Mouse (Mus musculus) midbrain, embryonic 14.5 days (tissue): ENCODE measurements around the gene Kcnj9. TPM values are rescaled to one million over a fixed set of nuclear protein-coding genes. Genes with fewer than 3 reads are reported as not detected.
A peak's percentile ranks its signal among the peaks of the same experiment; 100 is the strongest.

ENCODE experiments used
- ATAC-seq: fragments of 200-750 bp; cut with Nextera tagmentation; 2 replicates; pipeline ENCODE4 v1.8.0; 2017; ENCODE audit warnings: moderate number of reproducible peaks, moderate library complexity; ENCODE audit not compliant: low FRiP score, low TSS enrichment
- DNase-seq: peaks from one replicate; pipeline ENCODE4 v3.0.0-alpha.2; 2015
- H3K27ac ChIP-seq: fragments of 300-500 bp; sonication (generic); replicated peaks from 2 replicates; pipeline ENCODE4 v1.5.1; 2014; ENCODE audit warnings: mild to moderate bottlenecking, low read depth, low read length, moderate library complexity
- H3K27me3 ChIP-seq: fragments of 300-500 bp; sonication (generic); 2 replicates; pipeline ENCODE4 v1.6.1; 2014; ENCODE audit warnings: low read length, control low read depth, mixed read lengths; ENCODE audit not compliant: control insufficient read depth, insufficient read depth
- H3K36me3 ChIP-seq: fragments of 300-500 bp; sonication (generic); 2 replicates; pipeline ENCODE4 v1.6.1; 2014; ENCODE audit warnings: low read length, control low read depth; ENCODE audit not compliant: control insufficient read depth, insufficient read depth
- H3K4me1 ChIP-seq: fragments of 300-500 bp; sonication (generic); 2 replicates; pipeline ENCODE4 v1.6.1; 2014; ENCODE audit warnings: mild to moderate bottlenecking, antibody characterized with exemption, low read length, control low read depth; ENCODE audit not compliant: control insufficient read depth, insufficient read depth
- H3K4me2 ChIP-seq: fragments of 300-500 bp; sonication (generic); 2 replicates; pipeline ENCODE4 v1.6.1; 2014; ENCODE audit warnings: mild to moderate bottlenecking, low read length, moderate library complexity
- H3K4me3 ChIP-seq: fragments of 300-500 bp; sonication (generic); replicated peaks from 2 replicates; pipeline ENCODE4 v1.5.1; 2014; ENCODE audit warnings: low read depth, low read length
- H3K9ac ChIP-seq: fragments of 300-500 bp; sonication (generic); replicated peaks from 2 replicates; pipeline ENCODE4 v1.6.1; 2014; ENCODE audit warnings: mild to moderate bottlenecking, low read length, moderate library complexity
- H3K9me3 ChIP-seq: fragments of 300-500 bp; sonication (generic); 2 replicates; pipeline ENCODE4 v1.6.1; 2016; ENCODE audit warnings: low read length, control low read depth, mixed read lengths; ENCODE audit not compliant: control insufficient read depth
- WGBS: fragments of 180-500 bp; shearing (Covaris S2); extraction: QIAGEN DNeasy Blood & Tissue Kit; methylation state at CpG from one replicate; pipeline ENCODE4 v1.1.7; 2014; 5-methylcytosine and 5-hydroxymethylcytosine counted together
- polyA plus RNA-seq: library from polyadenylated mRNA; unstranded; fragments of >200 nt; fragmentation: Nextera tagmentation; extraction: Ambion mirVana; gene quantifications from 2 replicates; pipeline ENCODE4 v1.2.1, GENCODE M21; 2014

Gene Kcnj9
- polyA plus RNA-seq, 1 experiment from 2014 or later = 3.0 TPM

DNA sequence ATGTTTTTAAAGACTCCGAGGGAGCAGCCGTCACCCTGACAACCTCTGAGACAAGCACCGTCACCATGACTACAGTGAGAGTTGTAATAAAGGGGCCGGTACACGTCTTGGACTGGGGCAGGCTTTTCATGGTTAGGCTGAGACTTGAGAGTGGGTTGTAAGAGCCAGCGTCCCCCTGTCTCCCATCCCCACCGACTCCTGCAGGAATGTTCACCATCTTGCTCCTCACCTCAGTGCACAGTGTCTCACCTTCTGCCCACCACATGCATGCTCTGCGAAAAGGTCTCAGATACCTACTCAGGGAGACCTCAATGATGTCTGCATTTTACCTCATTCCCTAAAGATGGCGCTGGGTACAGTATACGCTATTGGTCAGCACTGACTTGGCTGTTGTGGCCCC lies 57.4 kb downstream of the Kcnj9 start:
- Histone ChIP-seq H3K9me3 (no peaks in the 10 kb centered on the region), H3K4me1 (peaks cover 8% of the 10 kb centered on the region), H3K4me2 (no peak overlapping the region; the same call in 1 of the 2 replicates), H3K4me3 (no peak overlapping the region), H3K36me3 (no peaks in the 10 kb centered on the region), H3K27me3 (no peaks in the 10 kb centered on the region), H3K27ac (no peak overlapping the region), H3K9ac (no peak overlapping the region)
- ATAC-seq (peak; percentile 67), DNase-seq (peak; percentile 76)
- 31% methylated on average over 10 of the region's 10 CpGs for WGBS

DNA sequence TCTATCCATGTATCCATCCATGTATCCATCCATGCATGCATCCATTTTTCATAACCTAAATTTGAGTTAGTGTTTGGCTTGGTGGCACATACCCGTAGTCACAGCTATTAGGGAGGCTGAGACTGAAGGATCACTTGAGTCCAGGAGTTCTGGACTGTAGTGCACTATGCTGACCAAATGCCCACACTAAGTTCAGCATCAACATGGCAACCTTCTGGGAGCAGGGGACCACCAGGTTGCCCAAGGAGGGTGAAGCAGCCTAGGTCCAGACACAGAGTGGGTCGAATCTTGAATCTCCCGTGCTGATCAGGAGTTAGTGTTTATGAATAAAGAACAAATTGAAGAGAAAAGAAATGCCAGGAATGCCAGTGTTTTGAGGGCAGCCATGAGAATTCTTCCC lies 57.9 kb downstream of the Kcnj9 start:
- ATAC-seq (no peak), DNase-seq (no peak)
- H3K27me3 ChIP-seq = no peaks in the 10 kb centered on the region
- WGBS = 51% methylated on average over 3 of the region's 3 CpGs
- H3K36me3 ChIP-seq = no peaks in the 10 kb centered on the region
- H3K9ac ChIP-seq = no peak overlapping the region
- H3K27ac ChIP-seq = 0 out of 2 replicates have a peak overlapping the region, but pooled peaks have one; percentile 5
- H3K4me3 ChIP-seq = no peak overlapping the region
- no peaks in the 10 kb centered on the region for H3K9me3 ChIP-seq
- H3K4me1 ChIP-seq = peaks cover 8% of the 10 kb centered on the region
- H3K4me2 ChIP-seq = no peak overlapping the region; the same call in 1 of the 2 replicates

Other genes with a start within 250 kb of the Kcnj9 start
- gene Copa, start 246.8 kb downstream of the Kcnj9 start, polyA plus RNA-seq = 96.5 and 188 TPM in 2 replicates
- 97.7 and 117 TPM in 2 replicates for gene Ncstn, start 246.5 kb downstream of the Kcnj9 start, polyA plus RNA-seq
- gene Pex19, start 202.6 kb downstream of the Kcnj9 start, polyA plus RNA-seq = 122 and 156 TPM in 2 replicates
- 63.5 and 79.8 TPM in 2 replicates for gene Dcaf8, start 181.2 kb downstream of the Kcnj9 start, polyA plus RNA-seq
- 314 and 385 TPM in 2 replicates for gene Pea15a, start 122.5 kb downstream of the Kcnj9 start, polyA plus RNA-seq
- gene Casq1, start 109.5 kb downstream of the Kcnj9 start, polyA plus RNA-seq = 1.6 and 2.3 TPM in 2 replicates
- gene Atp1a4, start 70.9 kb downstream of the Kcnj9 start, polyA plus RNA-seq = not detected in 2 replicates
- gene Igsf8, start 67.7 kb downstream of the Kcnj9 start, polyA plus RNA-seq = 55.6 and 61.0 TPM in 2 replicates
- gene Atp1a2, start 31.3 kb downstream of the Kcnj9 start, polyA plus RNA-seq = 18.2 and 19.4 TPM in 2 replicates
- gene Kcnj10, start 11.9 kb upstream of the Kcnj9 start, polyA plus RNA-seq = 1.5 TPM in 2 replicates
- gene Pigm, start 47.2 kb upstream of the Kcnj9 start, polyA plus RNA-seq = 5.2 and 6.4 TPM in 2 replicates
- 0.32 TPM in 1 of 2 replicates, not detected in the other for gene Slamf9, start 146.0 kb upstream of the Kcnj9 start, polyA plus RNA-seq
- gene Igsf9, start 152.5 kb upstream of the Kcnj9 start, polyA plus RNA-seq = 49.6 and 52.6 TPM in 2 replicates
- 25.7 and 43.5 TPM in 2 replicates for gene Tagln2, start 170.7 kb upstream of the Kcnj9 start, polyA plus RNA-seq
- gene Cfap45, start 191.5 kb upstream of the Kcnj9 start, polyA plus RNA-seq = 1.9 and 2.2 TPM in 2 replicates
- gene Vsig8, start 226.6 kb upstream of the Kcnj9 start, polyA plus RNA-seq = 0.22 TPM in 1 of 2 replicates, not detected in the other